Mouse (Mus musculus) heart, embryonic 15.5 days (tissue): ENCODE data around the gene Dlk1. TPM values are rescaled to one million over a fixed set of nuclear protein-coding genes. Genes with fewer than 3 reads are reported as not detected.
"Not testable (repeated sequence)": the region's sequence is repeated elsewhere in the genome, so short reads cannot be mapped to it uniquely, and the experiment has no call there.

ENCODE experiments used
- ATAC-seq: fragments of 200-750 bp; cut with Nextera tagmentation; replicated peaks from 2 replicates; pipeline ENCODE4 v1.8.0; 2017; ENCODE audit warnings: low read depth, moderate TSS enrichment; ENCODE audit not compliant: insufficient number of reproducible peaks, insufficient read depth, low FRiP score
- H3K27ac ChIP-seq: fragments of 300-500 bp; sonication (generic); 2 replicates; pipeline ENCODE4 v1.5.1; 2015; ENCODE audit warnings: mild to moderate bottlenecking, inconsistent platforms
- H3K27me3 ChIP-seq: fragments of 300-500 bp; sonication (generic); 2 replicates; pipeline ENCODE4 v1.6.1; 2015; ENCODE audit warnings: inconsistent platforms
- H3K36me3 ChIP-seq: fragments of 300-500 bp; sonication (generic); 2 replicates; pipeline ENCODE4 v1.6.1; 2015; ENCODE audit warnings: mild to moderate bottlenecking, inconsistent platforms
- H3K4me1 ChIP-seq: fragments of 300-500 bp; sonication (generic); replicated peaks from 2 replicates; pipeline ENCODE4 v1.6.1; 2015; ENCODE audit warnings: inconsistent platforms
- H3K4me2 ChIP-seq: fragments of 300-500 bp; sonication (generic); 2 replicates; pipeline ENCODE4 v1.6.1; 2015; ENCODE audit warnings: inconsistent platforms, mild to moderate bottlenecking, moderate library complexity
- H3K4me3 ChIP-seq: fragments of 300-500 bp; sonication (generic); 2 replicates; pipeline ENCODE4 v1.5.1; 2015; ENCODE audit warnings: mild to moderate bottlenecking, inconsistent platforms
- H3K9ac ChIP-seq: fragments of 300-500 bp; sonication (generic); 2 replicates; pipeline ENCODE4 v1.6.1; 2015; ENCODE audit warnings: mild to moderate bottlenecking, inconsistent platforms
- H3K9me3 ChIP-seq: fragments of 300-500 bp; sonication (generic); replicated peaks from 2 replicates; pipeline ENCODE4 v1.6.1; 2016; ENCODE audit warnings: inconsistent platforms
- WGBS: fragments of 180-500 bp; shearing (Covaris S2); methylation state at CpG from one replicate; pipeline ENCODE4 v1.1.7; 2015; ENCODE audit warnings: mixed read lengths; 5-methylcytosine and 5-hydroxymethylcytosine counted together
- polyA plus RNA-seq: library from polyadenylated mRNA; unstranded; fragments of >200 nt; fragmentation: Nextera tagmentation; extraction: Ambion mirVana; gene quantifications from 2 replicates; pipeline ENCODE4 v1.2.1, GENCODE M21; 2015

Gene Dlk1
- polyA plus RNA-seq, 1 experiment from 2014 or later, result 131 TPM

DNA sequence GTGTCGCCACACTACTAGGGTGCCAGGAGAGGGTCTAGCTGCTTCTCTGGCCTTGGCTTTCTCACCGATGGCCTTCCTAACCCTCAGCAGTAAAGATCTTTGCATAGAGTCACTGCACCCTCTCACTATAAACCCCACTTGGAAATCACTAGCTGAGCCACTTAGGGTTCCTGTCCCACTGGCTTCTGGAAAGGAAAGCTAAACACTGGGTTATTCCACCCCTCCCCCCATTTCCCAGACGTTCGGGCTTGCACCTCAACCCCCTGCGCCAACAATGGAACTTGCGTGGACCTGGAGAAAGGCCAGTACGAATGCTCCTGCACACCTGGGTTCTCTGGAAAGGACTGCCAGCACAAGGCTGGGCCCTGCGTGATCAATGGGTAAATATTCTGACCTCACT lies 5.2 kb downstream of the Dlk1 start:
- WGBS, result 54% methylated on average over 8 of the region's 8 CpGs
- Histone ChIP-seq H3K9me3 (no peaks in the 10 kb centered on the region), H3K27ac (no peak overlapping the region), H3K36me3 (no peaks in the 10 kb centered on the region), H3K27me3 (peaks cover 86% of the 10 kb centered on the region), H3K4me3 (no peak overlapping the region), H3K4me2 (no peak overlapping the region), H3K4me1 (peaks cover 19% of the 10 kb centered on the region), H3K9ac (no peak overlapping the region)
- no peak for ATAC-seq

DNA sequence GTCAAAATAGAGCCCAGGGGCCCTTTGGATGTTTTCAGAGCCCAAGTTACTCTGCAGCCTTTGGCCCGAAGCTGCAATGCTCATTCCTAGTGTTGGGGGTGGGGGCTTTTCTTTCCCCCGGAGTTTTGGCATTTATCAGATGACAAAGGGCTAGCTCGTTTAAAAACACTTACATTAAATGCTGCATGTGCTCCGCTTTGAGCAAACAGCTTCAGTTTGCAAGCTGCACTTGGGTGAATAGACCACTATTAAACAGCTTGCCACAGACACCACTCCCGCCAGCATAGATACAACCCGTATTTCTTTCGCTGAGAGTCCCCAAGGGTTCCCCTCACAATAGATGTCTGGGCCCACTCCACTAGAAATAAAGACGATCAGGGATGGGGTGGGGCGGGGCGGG lies 6.3 kb downstream of the Dlk1 start:
- peaks cover 10% of the 10 kb centered on the region for H3K4me1 ChIP-seq
- H3K27me3 ChIP-seq, result peaks cover 76% of the 10 kb centered on the region
- no peaks in the 10 kb centered on the region for H3K9me3 ChIP-seq
- ATAC-seq, result no peak
- H3K9ac ChIP-seq, result no peak overlapping the region
- no peak overlapping the region for H3K4me3 ChIP-seq
- WGBS, result 32% methylated on average over 10 of the region's 10 CpGs
- H3K36me3 ChIP-seq, result no peaks in the 10 kb centered on the region
- H3K27ac ChIP-seq, result no peak overlapping the region
- H3K4me2 ChIP-seq, result peak overlapping the region; percentile 56

DNA sequence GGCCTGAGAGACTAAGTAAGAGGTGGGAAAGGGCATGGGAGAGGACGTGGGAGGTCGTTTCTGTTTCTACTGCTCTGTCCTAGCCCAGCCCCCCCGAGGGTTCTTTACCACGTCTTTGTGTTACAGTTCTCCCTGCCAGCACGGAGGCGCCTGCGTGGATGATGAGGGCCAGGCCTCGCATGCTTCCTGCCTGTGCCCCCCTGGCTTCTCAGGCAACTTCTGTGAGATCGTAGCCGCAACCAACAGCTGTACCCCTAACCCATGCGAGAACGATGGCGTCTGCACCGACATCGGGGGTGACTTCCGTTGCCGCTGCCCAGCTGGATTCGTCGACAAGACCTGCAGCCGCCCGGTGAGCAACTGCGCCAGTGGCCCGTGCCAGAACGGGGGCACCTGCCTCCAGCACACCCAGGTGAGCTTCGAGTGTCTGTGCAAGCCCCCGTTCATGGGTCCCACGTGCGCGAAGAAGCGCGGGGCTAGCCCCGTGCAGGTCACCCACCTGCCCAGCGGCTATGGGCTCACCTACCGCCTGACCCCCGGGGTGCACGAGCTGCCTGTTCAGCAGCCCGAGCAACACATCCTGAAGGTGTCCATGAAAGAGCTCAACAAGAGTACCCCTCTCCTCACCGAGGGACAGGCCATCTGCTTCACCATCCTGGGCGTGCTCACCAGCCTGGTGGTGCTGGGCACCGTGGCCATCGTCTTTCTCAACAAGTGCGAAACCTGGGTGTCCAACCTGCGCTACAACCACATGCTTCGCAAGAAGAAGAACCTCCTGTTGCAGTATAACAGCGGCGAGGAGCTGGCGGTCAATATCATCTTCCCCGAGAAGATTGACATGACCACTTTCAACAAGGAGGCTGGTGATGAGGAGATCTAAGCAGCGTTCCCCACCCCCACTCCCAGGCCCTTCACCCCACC lies 7.1 kb downstream of the Dlk1 start:
- 36% methylated on average over 49 of the region's 49 CpGs for WGBS
- peaks cover 10% of the 10 kb centered on the region for H3K4me1 ChIP-seq

DNA sequence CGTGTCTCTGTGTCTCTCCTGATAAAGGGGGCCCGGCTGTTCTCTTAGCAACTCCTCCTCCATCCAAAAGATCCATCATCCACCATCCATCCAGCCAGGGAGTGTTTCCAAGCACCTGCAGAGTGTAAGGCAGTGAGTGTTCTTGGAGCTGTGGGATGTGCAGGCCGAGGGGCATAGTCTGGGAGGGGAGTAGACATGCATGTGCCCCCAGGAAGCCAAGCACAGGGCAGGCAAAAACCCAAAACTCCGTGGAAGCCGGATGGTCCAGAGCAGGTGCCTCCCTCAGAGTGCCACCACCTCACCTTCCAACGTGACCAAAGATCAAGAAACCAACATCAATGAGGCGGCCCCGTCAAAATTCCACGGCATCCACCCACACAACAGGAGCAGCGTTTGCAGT lies 10.0 kb downstream of the Dlk1 start:
- Histone ChIP-seq H3K27ac (no peak overlapping the region), H3K4me2 (no peak overlapping the region), H3K9ac (no peak overlapping the region), H3K4me1 (peaks cover 10% of the 10 kb centered on the region), H3K4me3 (no peak overlapping the region), H3K27me3 (peaks cover 39% of the 10 kb centered on the region), H3K36me3 (no peaks in the 10 kb centered on the region), H3K9me3 (no peaks in the 10 kb centered on the region)
- no peak for ATAC-seq
- WGBS, result 62% methylated on average over 10 of the region's 10 CpGs

More for the DNA sequence above, 7.1 kb downstream of the Dlk1 start:
- peaks cover 67% of the 10 kb centered on the region for H3K27me3 ChIP-seq
- no peak overlapping the region for H3K27ac ChIP-seq
- no peaks in the 10 kb centered on the region for H3K36me3 ChIP-seq
- peak overlapping the region; percentile 56 for H3K4me2 ChIP-seq
- no peak overlapping the region for H3K9ac ChIP-seq
- H3K9me3 ChIP-seq, result no peaks in the 10 kb centered on the region
- peak overlapping the region; percentile 31 for H3K4me3 ChIP-seq
- ATAC-seq, result no peak

DNA sequence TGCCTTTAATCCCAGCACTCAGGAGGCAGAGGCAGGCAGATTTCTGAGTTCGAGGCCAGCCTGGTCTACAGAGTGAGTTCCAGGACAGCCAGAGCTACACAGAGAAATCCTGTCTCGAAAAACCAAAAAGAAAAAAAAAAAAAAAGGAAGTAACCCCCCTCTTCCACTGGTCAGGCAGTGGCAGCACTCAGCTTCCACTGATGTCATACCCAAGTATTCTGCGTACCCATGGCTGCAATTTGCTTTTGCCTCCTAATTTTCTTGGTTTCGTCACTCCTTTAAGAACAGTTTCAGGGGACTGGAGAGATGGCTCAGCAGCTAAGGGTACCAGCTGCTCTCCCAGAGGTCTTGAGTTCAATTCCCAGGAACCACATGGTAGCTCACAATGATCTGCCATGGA lies 14.8 kb downstream of the Dlk1 start:
- not testable (repeated sequence) for H3K36me3 ChIP-seq, H3K27me3 ChIP-seq, H3K4me3 ChIP-seq, H3K9me3 ChIP-seq, H3K4me1 ChIP-seq, H3K9ac ChIP-seq, H3K27ac ChIP-seq, H3K4me2 ChIP-seq, ATAC-seq
- 75% methylated on average over 4 of the region's 4 CpGs for WGBS

DNA sequence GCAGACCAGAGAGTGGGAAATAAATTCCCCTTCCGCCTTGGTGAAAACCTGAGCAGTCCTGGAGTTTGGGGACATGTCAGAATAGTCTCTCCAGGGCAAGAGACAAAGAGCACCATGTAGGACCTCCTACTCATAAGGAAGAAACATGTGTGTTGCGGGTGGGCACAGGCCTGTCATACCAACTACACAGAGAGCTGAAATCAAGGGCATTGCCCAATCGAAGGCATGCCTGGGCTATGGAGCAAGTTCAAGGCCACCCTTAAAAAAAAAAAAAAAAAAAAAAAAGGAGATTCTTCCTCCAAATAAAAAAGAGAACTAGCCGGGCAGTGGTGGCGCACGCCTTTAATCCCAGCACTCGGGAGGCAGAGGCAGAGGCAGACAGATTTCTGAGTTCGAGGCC lies 17.2 kb downstream of the Dlk1 start:
- no peak overlapping the region for H3K27ac ChIP-seq
- no peaks in the 10 kb centered on the region for H3K27me3 ChIP-seq
- no peaks in the 10 kb centered on the region for H3K36me3 ChIP-seq
- H3K9me3 ChIP-seq, result no peaks in the 10 kb centered on the region
- no peak overlapping the region for H3K4me3 ChIP-seq
- H3K4me2 ChIP-seq, result no peak overlapping the region
- H3K4me1 ChIP-seq, result peaks cover 6% of the 10 kb centered on the region; the same call in 1 of the 2 replicates
- no peak overlapping the region for H3K9ac ChIP-seq
- WGBS, result 79% methylated on average over 8 of the region's 8 CpGs
- ATAC-seq, result no peak

DNA sequence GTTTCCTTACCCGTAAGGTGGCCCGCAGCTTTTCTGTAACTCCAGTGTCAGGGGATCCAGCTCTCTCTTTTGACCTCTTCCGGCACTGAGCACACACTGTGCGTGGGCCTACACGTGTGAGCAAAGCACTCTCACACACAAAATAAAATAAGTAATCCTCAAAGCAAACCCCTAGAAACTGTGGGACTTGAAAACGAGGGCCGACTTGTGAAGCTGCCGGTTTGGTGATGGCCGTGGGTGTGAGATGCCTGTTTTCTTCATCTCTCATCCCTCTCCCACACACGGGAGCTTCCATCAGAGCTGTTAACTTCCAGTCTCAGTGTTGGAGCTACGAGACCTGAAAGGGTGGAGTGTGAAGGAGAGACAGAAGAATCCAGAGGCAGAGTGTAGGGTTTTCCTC lies 20.0 kb downstream of the Dlk1 start:
- H3K36me3 ChIP-seq, result no peaks in the 10 kb centered on the region

DNA sequence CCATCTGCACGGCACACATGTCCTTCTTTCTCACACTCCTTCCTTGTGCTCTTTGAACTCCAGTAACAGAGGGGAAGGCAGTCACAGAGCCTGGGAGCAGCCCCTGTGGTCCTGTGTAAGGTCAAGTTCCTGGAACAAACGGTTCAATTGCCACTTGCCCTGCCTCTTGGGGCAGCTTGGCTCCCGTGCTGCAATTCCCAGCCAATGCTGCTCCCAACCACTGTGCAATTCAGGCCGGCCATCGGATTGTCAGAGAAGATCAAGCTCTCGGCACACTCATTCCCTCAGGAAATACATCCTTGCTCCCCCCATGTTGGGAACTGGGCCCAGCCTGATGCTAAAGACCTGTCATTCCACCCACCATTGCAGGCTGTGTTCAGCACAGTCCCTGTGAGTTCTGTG lies 21.0 kb downstream of the Dlk1 start:
- Histone ChIP-seq H3K27ac (no peak overlapping the region), H3K4me2 (no peak overlapping the region), H3K9ac (no peak overlapping the region), H3K4me3 (no peak overlapping the region), H3K27me3 (no peaks in the 10 kb centered on the region), H3K9me3 (no peaks in the 10 kb centered on the region), H3K4me1 (peaks cover 6% of the 10 kb centered on the region; the same call in 1 of the 2 replicates), H3K36me3 (no peaks in the 10 kb centered on the region)
- WGBS, result 12% methylated on average over 6 of the region's 6 CpGs
- no peak for ATAC-seq

More for the DNA sequence above, 20.0 kb downstream of the Dlk1 start:
- peaks cover 6% of the 10 kb centered on the region; the same call in 1 of the 2 replicates for H3K4me1 ChIP-seq
- H3K4me3 ChIP-seq, result no peak overlapping the region
- 79% methylated on average over 11 of the region's 11 CpGs for WGBS
- H3K27me3 ChIP-seq, result no peaks in the 10 kb centered on the region
- no peak overlapping the region for H3K27ac ChIP-seq
- H3K9me3 ChIP-seq, result no peaks in the 10 kb centered on the region
- ATAC-seq, result no peak
- H3K4me2 ChIP-seq, result no peak overlapping the region
- H3K9ac ChIP-seq, result no peak overlapping the region

DNA sequence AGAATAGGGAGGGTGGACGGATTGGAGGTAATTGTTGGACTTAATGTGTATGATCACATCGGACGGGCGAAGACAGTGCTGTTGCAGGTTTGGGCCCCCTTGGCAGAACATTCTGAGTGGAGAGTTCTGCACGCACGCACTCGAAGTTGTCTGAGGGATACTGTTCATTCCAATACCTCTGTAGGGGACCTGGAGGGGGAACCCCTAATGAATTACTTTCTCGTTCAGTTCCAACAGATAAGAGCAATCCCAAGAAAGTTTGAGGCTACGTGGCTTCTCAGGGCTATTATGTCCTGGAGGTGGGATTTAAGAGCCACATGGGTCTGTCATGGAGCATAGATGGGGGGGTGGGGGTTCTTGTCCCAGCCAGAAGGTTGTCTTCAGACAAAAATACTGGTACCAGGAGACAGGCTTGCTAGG lies 21.6 kb downstream of the Dlk1 start:
- H3K9me3 ChIP-seq, result no peaks in the 10 kb centered on the region
- H3K9ac ChIP-seq, result no peak overlapping the region
- no peak for ATAC-seq
- no peak overlapping the region for H3K4me2 ChIP-seq
- WGBS, result 77% methylated on average over 9 of the region's 9 CpGs
- H3K4me3 ChIP-seq, result no peak overlapping the region
- peak overlapping the region; percentile 40 for H3K27ac ChIP-seq
- no peaks in the 10 kb centered on the region for H3K27me3 ChIP-seq
- H3K36me3 ChIP-seq, result no peaks in the 10 kb centered on the region
- H3K4me1 ChIP-seq, result peaks cover 6% of the 10 kb centered on the region; the same call in 1 of the 2 replicates

DNA sequence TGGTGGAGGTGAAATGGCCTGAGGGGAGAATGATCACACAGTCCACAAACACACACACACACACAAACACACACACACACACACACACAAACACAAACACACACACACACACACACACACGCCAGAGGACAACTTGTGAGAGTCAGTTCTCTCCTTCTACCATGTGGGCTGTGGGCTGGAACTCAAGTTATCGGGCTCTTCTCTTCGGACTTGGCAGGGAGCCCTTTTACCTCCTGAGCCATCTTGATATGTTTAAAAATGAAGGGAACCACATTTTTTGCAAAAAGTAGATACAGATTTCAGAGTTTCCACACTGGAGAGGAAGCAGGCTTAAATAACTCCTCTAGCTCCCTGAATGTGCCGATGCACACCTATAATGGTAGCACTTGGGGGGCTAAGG lies 22.9 kb downstream of the Dlk1 start:
- Histone ChIP-seq H3K4me3 (no peak overlapping the region), H3K27ac (no peak overlapping the region), H3K9ac (no peak overlapping the region), H3K4me1 (peaks cover 6% of the 10 kb centered on the region; the same call in 1 of the 2 replicates), H3K27me3 (no peaks in the 10 kb centered on the region), H3K9me3 (no peaks in the 10 kb centered on the region), H3K4me2 (no peak overlapping the region), H3K36me3 (no peaks in the 10 kb centered on the region)
- no peak for ATAC-seq
- WGBS, result 66% methylated on average over 4 of the region's 4 CpGs

DNA sequence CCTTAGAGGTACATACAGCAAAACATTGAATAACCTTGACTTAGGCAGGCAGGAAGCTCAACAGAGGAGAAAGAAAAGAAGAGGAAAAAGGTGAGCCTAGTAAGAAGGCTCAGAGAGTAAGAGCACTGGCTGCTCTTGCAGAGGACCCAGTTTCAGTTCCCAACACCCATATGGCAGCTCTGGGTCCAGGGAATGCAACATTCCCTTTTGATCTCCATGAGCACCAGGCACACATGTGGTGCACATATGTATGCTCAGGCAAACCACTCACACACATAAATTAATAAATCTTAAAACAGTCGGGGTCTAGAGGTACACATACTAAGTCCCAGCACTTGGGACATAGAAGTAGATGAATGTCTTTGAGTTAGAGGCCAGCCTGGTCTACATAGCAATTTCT lies 33.9 kb downstream of the Dlk1 start:
- WGBS, result 59% methylated on average over 1 of the region's 1 CpGs
- not testable (repeated sequence) for H3K27me3 ChIP-seq, H3K36me3 ChIP-seq, H3K9ac ChIP-seq, H3K4me2 ChIP-seq, H3K4me3 ChIP-seq, H3K9me3 ChIP-seq, ATAC-seq, H3K4me1 ChIP-seq, H3K27ac ChIP-seq

DNA sequence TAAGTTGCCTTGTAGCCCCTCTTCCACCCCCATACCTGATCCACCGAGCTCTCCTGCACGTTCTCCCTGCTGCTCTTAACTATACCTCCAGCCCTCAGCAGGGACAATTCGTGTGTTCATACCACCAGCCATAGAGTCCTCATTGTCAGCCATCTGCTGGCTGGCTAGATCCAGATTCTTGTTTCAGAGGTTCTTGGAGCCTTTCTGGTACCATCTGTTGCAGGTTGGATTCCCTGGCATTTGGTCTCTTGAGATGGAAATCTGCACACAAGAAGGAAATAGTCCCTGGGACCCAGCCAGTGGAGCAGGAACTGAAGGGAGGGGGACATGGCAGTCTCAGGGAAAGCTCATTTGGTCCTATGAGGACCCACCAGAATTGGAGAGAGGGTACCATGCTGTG lies 39.1 kb downstream of the Dlk1 start:
- WGBS, result 75% methylated on average over 3 of the region's 3 CpGs
- ATAC-seq, result no peak

More for the DNA sequence above, 39.1 kb downstream of the Dlk1 start:
- Histone ChIP-seq H3K27me3 (no peaks in the 10 kb centered on the region), H3K4me2 (no peak overlapping the region), H3K36me3 (no peaks in the 10 kb centered on the region), H3K4me3 (no peak overlapping the region), H3K4me1 (no peaks in the 10 kb centered on the region), H3K27ac (no peak overlapping the region), H3K9me3 (no peaks in the 10 kb centered on the region), H3K9ac (no peak overlapping the region)
